Mouse (Mus musculus): Measurements from ENCODE around the gene Tubgcp2. TPM values are rescaled to one million over a fixed set of nuclear protein-coding genes. Genes with fewer than 3 reads are reported as not detected.
A peak's percentile ranks its signal among the peaks of the same experiment; 100 is the strongest.

Gene Tubgcp2
- polyA plus RNA-seq, 1 experiment from 2014 or later: 64.7 TPM

DNA sequence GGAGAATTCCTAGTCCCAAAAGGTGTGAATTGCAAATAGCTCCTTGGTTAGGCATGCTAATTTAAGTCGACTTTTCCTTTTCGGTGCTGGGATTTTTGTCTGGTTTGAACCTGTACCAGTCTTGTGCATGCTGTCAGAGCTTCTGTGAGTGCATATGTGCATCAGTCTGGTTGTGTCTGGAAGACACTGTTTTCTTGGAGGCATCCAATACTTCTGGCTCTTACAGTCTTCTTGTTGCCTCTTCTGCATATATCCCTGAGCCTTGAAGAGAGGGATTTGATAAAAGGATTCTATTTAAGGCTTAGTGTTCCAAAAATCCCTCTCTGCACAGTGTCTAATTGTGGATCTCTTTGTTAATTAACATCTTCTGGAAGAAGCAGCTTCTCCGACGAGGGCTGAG, 17.7 kb upstream of the Tubgcp2 start:
- Histone ChIP-seq H3K9me3 (ENCODE audit: control insufficient read depth, low read length) (no peaks in the 10 kb centered on the region), H3K36me3 (ENCODE audit: control insufficient read depth, insufficient read depth, low read length) (no peaks in the 10 kb centered on the region), H3K27me3 (ENCODE audit: control insufficient read depth, insufficient read depth, low read length) (peaks cover 78% of the 10 kb centered on the region), H3K27ac (replicated peaks; ENCODE audit: low read depth, low read length) (no peak overlapping the region), H3K9ac (replicated peaks; ENCODE audit: low read length) (no peak overlapping the region), H3K4me2 (ENCODE audit: low read length) (no peak overlapping the region), H3K4me1 (ENCODE audit: control insufficient read depth, insufficient read depth, low read length) (peaks cover 27% of the 10 kb centered on the region), H3K4me3 (replicated peaks; ENCODE audit: low read depth, low read length) (no peak overlapping the region)
- DNase-seq: no peak
- WGBS: 81% methylated on average over 4 of the region's 4 CpGs
- ATAC-seq (ENCODE audit: low FRiP score, low TSS enrichment): no peak

GRCm38 (mm10) chr7:140049115-140049689, 12.7 kb upstream of the Tubgcp2 start:
- Histone ChIP-seq H3K9ac (replicated peaks; ENCODE audit: low read length) (no peak overlapping the region), H3K27me3 (ENCODE audit: control insufficient read depth, insufficient read depth, low read length) (peaks cover 100% of the 10 kb centered on the region), H3K27ac (replicated peaks; ENCODE audit: low read depth, low read length) (no peak overlapping the region), H3K36me3 (ENCODE audit: control insufficient read depth, insufficient read depth, low read length) (no peaks in the 10 kb centered on the region), H3K4me1 (ENCODE audit: control insufficient read depth, insufficient read depth, low read length) (peaks cover 19% of the 10 kb centered on the region; the same call in 1 of the 2 replicates), H3K9me3 (ENCODE audit: control insufficient read depth, low read length) (no peaks in the 10 kb centered on the region), H3K4me3 (replicated peaks; ENCODE audit: low read depth, low read length) (peak overlapping the region; percentile 34), H3K4me2 (ENCODE audit: low read length) (peak overlapping the region; percentile 53)
- under 1% methylated on average over 34 of the region's 34 CpGs for WGBS
- ATAC-seq (ENCODE audit: low FRiP score, low TSS enrichment) (no peak; the same call in 1 of the 2 replicates), DNase-seq (peak; percentile 74)

DNA sequence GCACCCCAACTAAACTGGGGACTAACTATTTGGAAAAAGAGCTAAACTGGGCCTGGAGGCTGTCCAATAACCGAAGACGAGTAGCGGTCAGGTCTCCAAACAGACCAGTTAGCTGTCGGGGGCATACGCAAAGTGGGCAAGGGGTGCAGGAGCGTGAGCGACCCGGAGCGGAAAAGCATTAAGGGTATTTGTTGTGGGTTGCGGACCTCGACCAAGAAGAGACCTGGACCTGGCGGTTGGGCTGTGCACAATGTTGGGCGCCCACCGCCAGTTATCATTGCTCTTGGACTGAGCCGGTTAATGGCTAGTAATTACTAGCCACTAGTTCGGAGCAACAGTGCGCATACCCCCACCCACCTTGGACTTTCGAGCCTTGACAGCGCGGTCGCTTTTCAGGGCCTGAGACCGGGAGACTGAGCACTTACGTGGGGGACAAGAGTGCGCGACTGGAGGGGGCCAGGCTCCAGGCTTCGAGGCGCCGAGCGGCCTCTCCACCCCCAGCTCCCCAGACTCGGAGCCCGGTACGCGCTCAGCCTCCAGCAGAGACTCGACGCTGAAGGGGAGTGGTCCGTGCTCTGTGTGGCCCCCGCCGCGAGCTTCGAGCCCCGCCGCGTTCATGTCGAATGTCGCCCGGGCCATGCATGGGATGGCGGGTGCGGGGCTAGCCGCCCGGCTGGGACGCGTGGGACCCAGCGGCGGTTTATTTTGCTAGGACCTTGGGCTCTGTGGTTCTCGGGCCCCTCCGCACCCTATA, 12.1 kb upstream of the Tubgcp2 start, which contains the start of gene Msx3:
Gene Msx3, minus strand, starts transcription at position 729 of the 754 bp plus-strand sequence.
- H3K36me3 ChIP-seq (ENCODE audit: control insufficient read depth, insufficient read depth, low read length): no peaks in the 10 kb centered on the region
- under 1% methylated on average over 56 of the region's 56 CpGs for WGBS
- peak within 1 kb of the TSS; percentile 53 for H3K4me2 ChIP-seq (ENCODE audit: low read length)
- no peaks in the 10 kb centered on the region for H3K9me3 ChIP-seq (ENCODE audit: control insufficient read depth, low read length)
- no peak within 1 kb of the TSS; the same call in 1 of the 2 replicates for H3K9ac ChIP-seq (replicated peaks; ENCODE audit: low read length)
- no peak within 1 kb of the TSS for H3K27ac ChIP-seq (replicated peaks; ENCODE audit: low read depth, low read length)
- DNase-seq (peak; percentile 14), ATAC-seq (ENCODE audit: low FRiP score, low TSS enrichment) (no peak; the same call in 1 of the 2 replicates)
- H3K27me3 ChIP-seq (ENCODE audit: control insufficient read depth, insufficient read depth, low read length): peaks cover 96% of the 10 kb centered on the region
- peaks cover 19% of the 10 kb centered on the region; the same call in 1 of the 2 replicates for H3K4me1 ChIP-seq (ENCODE audit: control insufficient read depth, insufficient read depth, low read length)
- H3K4me3 ChIP-seq (replicated peaks; ENCODE audit: low read depth, low read length): peak within 1 kb of the TSS; percentile 34

GRCm38 (mm10) chr7:140047811-140048311, 11.4 kb upstream of the Tubgcp2 start:
- no peak overlapping the region for H3K27ac ChIP-seq (replicated peaks; ENCODE audit: low read depth, low read length)
- H3K36me3 ChIP-seq (ENCODE audit: control insufficient read depth, insufficient read depth, low read length): no peaks in the 10 kb centered on the region
- WGBS: under 1% methylated on average over 33 of the region's 33 CpGs
- DNase-seq: peak; percentile 61
- peaks cover 19% of the 10 kb centered on the region; the same call in 1 of the 2 replicates for H3K4me1 ChIP-seq (ENCODE audit: control insufficient read depth, insufficient read depth, low read length)
- H3K4me2 ChIP-seq (ENCODE audit: low read length): peak overlapping the region; percentile 53
- peak overlapping the region; percentile 34 for H3K4me3 ChIP-seq (replicated peaks; ENCODE audit: low read depth, low read length)
- peaks cover 90% of the 10 kb centered on the region for H3K27me3 ChIP-seq (ENCODE audit: control insufficient read depth, insufficient read depth, low read length)
- no peak overlapping the region; the same call in 1 of the 2 replicates for H3K9ac ChIP-seq (replicated peaks; ENCODE audit: low read length)
- no peaks in the 10 kb centered on the region for H3K9me3 ChIP-seq (ENCODE audit: control insufficient read depth, low read length)
- no peak for ATAC-seq (ENCODE audit: low FRiP score, low TSS enrichment)

- WGBS: 75% methylated on average over 4 of the region's 4 CpGs
- no peak overlapping the region for H3K4me3 ChIP-seq (replicated peaks; ENCODE audit: low read depth, low read length)
- no peak overlapping the region for H3K9ac ChIP-seq (replicated peaks; ENCODE audit: low read length)
- H3K4me2 ChIP-seq (ENCODE audit: low read length): no peak overlapping the region
- DNase-seq (no peak), ATAC-seq (ENCODE audit: low FRiP score, low TSS enrichment) (no peak)
- peaks cover 66% of the 10 kb centered on the region for H3K27me3 ChIP-seq (ENCODE audit: control insufficient read depth, insufficient read depth, low read length)
- no peaks in the 10 kb centered on the region for H3K9me3 ChIP-seq (ENCODE audit: control insufficient read depth, low read length)
- peaks cover 19% of the 10 kb centered on the region; the same call in 1 of the 2 replicates for H3K4me1 ChIP-seq (ENCODE audit: control insufficient read depth, insufficient read depth, low read length)
- H3K36me3 ChIP-seq (ENCODE audit: control insufficient read depth, insufficient read depth, low read length): peaks cover 5% of the 10 kb centered on the region
- H3K27ac ChIP-seq (replicated peaks; ENCODE audit: low read depth, low read length): no peak overlapping the region
These were observed 9.1 kb upstream of the Tubgcp2 start for GRCm38 (mm10) chr7:140045546-140045945.

- Histone ChIP-seq H3K36me3 (ENCODE audit: control insufficient read depth, insufficient read depth, low read length) (peaks cover 15% of the 10 kb centered on the region), H3K4me1 (ENCODE audit: control insufficient read depth, insufficient read depth, low read length) (0 out of 2 replicates have a peak, but pooled peaks cover 2% of the 10 kb centered on the region), H3K27ac (replicated peaks; ENCODE audit: low read depth, low read length) (no peak overlapping the region), H3K9me3 (ENCODE audit: control insufficient read depth, low read length) (no peaks in the 10 kb centered on the region), H3K9ac (replicated peaks; ENCODE audit: low read length) (no peak overlapping the region), H3K27me3 (ENCODE audit: control insufficient read depth, insufficient read depth, low read length) (peaks cover 38% of the 10 kb centered on the region), H3K4me3 (replicated peaks; ENCODE audit: low read depth, low read length) (no peak overlapping the region), H3K4me2 (ENCODE audit: low read length) (no peak overlapping the region)
- DNase-seq (no peak), ATAC-seq (ENCODE audit: low FRiP score, low TSS enrichment) (no peak)
- 70% methylated on average over 3 of the region's 3 CpGs for WGBS
These were observed 6.3 kb upstream of the Tubgcp2 start for GRCm38 (mm10) chr7:140042728-140043127.

DNA sequence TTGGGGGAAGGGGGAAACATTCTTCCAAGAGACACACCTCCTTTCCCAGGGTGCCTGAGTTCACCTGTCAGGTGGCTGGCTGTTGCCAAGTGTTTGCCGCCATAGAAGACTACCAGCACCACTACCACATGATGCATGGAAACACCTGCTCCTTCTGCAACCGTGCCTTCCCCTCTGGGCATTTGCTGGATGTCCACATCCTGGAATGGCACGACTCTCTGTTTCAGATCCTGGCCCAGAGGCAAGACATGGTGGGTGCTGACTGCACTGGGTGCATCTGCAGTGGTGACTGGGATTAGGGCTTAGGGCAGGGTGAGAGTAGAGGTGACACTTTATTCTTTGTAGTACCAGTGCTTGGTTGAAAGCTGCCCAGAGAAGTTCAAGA, 694 bp upstream of the Tubgcp2 start:
- peak overlapping the region; percentile 86 for H3K9ac ChIP-seq (replicated peaks; ENCODE audit: low read length)
- 52% methylated on average over 3 of the region's 3 CpGs for WGBS
- DNase-seq: no peak
- H3K36me3 ChIP-seq (ENCODE audit: control insufficient read depth, insufficient read depth, low read length): peaks cover 30% of the 10 kb centered on the region
- no peaks in the 10 kb centered on the region for H3K9me3 ChIP-seq (ENCODE audit: control insufficient read depth, low read length)
- no peak for ATAC-seq (ENCODE audit: low FRiP score, low TSS enrichment)
- peak overlapping the region; percentile 82 for H3K4me3 ChIP-seq (replicated peaks; ENCODE audit: low read depth, low read length)
- H3K4me1 ChIP-seq (ENCODE audit: control insufficient read depth, insufficient read depth, low read length): peaks cover 12% of the 10 kb centered on the region
- no peaks in the 10 kb centered on the region for H3K27me3 ChIP-seq (ENCODE audit: control insufficient read depth, insufficient read depth, low read length)
- peak overlapping the region; percentile 89 for H3K4me2 ChIP-seq (ENCODE audit: low read length)
- 0 out of 2 replicates have a peak overlapping the region, but pooled peaks have one; percentile 86 for H3K27ac ChIP-seq (replicated peaks; ENCODE audit: low read depth, low read length)

GRCm38 (mm10) chr7:140035456-140035855, 1.0 kb downstream of the Tubgcp2 start:
- H3K36me3 ChIP-seq (ENCODE audit: control insufficient read depth, insufficient read depth, low read length): peaks cover 41% of the 10 kb centered on the region
- ATAC-seq (ENCODE audit: low FRiP score, low TSS enrichment): no peak
- H3K4me2 ChIP-seq (ENCODE audit: low read length): peak overlapping the region; percentile 89
- WGBS: 22% methylated on average over 7 of the region's 7 CpGs
- peak overlapping the region; percentile 82 for H3K4me3 ChIP-seq (replicated peaks; ENCODE audit: low read depth, low read length)
- H3K9me3 ChIP-seq (ENCODE audit: control insufficient read depth, low read length): no peaks in the 10 kb centered on the region
- no peaks in the 10 kb centered on the region for H3K27me3 ChIP-seq (ENCODE audit: control insufficient read depth, insufficient read depth, low read length)
- peak overlapping the region; percentile 86 for H3K9ac ChIP-seq (replicated peaks; ENCODE audit: low read length)
- H3K4me1 ChIP-seq (ENCODE audit: control insufficient read depth, insufficient read depth, low read length): peaks cover 12% of the 10 kb centered on the region
- 0 out of 2 replicates have a peak overlapping the region, but pooled peaks have one; percentile 86 for H3K27ac ChIP-seq (replicated peaks; ENCODE audit: low read depth, low read length)
- no peak for DNase-seq

Measured in midbrain, embryonic 14.5 days (tissue).